Mouse (Mus musculus) embryonic fibroblast, embryonic 13.5 days (primary cell): Measurements from ENCODE around the gene Ehmt2.

Experiments used
- CTCF ChIP-seq: IDR thresholded peaks from 2 replicates; pipeline ENCODE4 v1.5.1; 2011; ENCODE audit warnings: mild to moderate bottlenecking, control low read depth, low read length, moderate library complexity, borderline replicate concordance; ENCODE audit not compliant: insufficient read depth
- POLR2A ChIP-seq: IDR thresholded peaks from 2 replicates; pipeline ENCODE4 v1.6.1; 2011; ENCODE audit warnings: low read depth, mild to moderate bottlenecking, control low read depth, low read length, moderate library complexity

GRCm38 (mm10) chr17:34913930-34914665, 15.8 kb downstream of the Ehmt2 start, which contains the start of gene Slc44a4:
- TF ChIP-seq POLR2A = no peak
- TF ChIP-seq CTCF = no peak
